Mouse (Mus musculus) lung, postnatal 25 days (tissue): ENCODE data around the gene Anxa5.
A peak's percentile ranks its signal among the peaks of the same experiment; 100 is the strongest.

ENCODE experiments used
- DNase-seq: peaks from one replicate; pipeline ENCODE4 v3.0.0; 2022; ENCODE audit warnings: low spot score

Gene Anxa5

GRCm38 (mm10) chr3:36449292-36450165 is 26.2 kb downstream of the Anxa5 start:
- DNase-seq, result peak; percentile 61

- no peak for DNase-seq
Measured at GRCm38 (mm10) chr3:36446918-36447317, 28.8 kb downstream of the Anxa5 start.

- no peak for DNase-seq
Measured at GRCm38 (mm10) chr3:36446506-36446905, 29.2 kb downstream of the Anxa5 start.

- no peak for DNase-seq
Measured at GRCm38 (mm10) chr3:36446041-36446440, 29.7 kb downstream of the Anxa5 start.

GRCm38 (mm10) chr3:36442426-36442825 is 33.3 kb downstream of the Anxa5 start:
- peak; percentile 28 for DNase-seq

GRCm38 (mm10) chr3:36440280-36440679 is 35.4 kb downstream of the Anxa5 start:
- peak; percentile 13 for DNase-seq

GRCm38 (mm10) chr3:36430360-36430759 is 45.3 kb downstream of the Anxa5 start:
- no peak for DNase-seq

- no peak for DNase-seq
Measured at GRCm38 (mm10) chr3:36427386-36427785, 48.3 kb downstream of the Anxa5 start.

GRCm38 (mm10) chr3:36409456-36409855 is 66.2 kb downstream of the Anxa5 start:
- no peak for DNase-seq

GRCm38 (mm10) chr3:36406967-36407366 is 68.7 kb downstream of the Anxa5 start:
- no peak for DNase-seq

GRCm38 (mm10) chr3:36406340-36406739 is 69.4 kb downstream of the Anxa5 start:
- DNase-seq, result no peak

- no peak for DNase-seq
Measured at GRCm38 (mm10) chr3:36401900-36402299, 73.8 kb downstream of the Anxa5 start.

GRCm38 (mm10) chr3:36400657-36401056 is 75.0 kb downstream of the Anxa5 start:
- DNase-seq, result no peak
